Mouse (Mus musculus) C2C12 (cell line): Measurements from ENCODE around the gene Usp36. TPM values are rescaled to one million over a fixed set of nuclear protein-coding genes. Genes with fewer than 3 reads are reported as not detected.
A peak's percentile ranks its signal among the peaks of the same experiment; 100 is the strongest.

Experiments used
- H3K27me3 ChIP-seq: one replicate; pipeline ENCODE4 v1.6.1; 2011; ENCODE audit not compliant: control insufficient read depth, insufficient read depth, insufficient read length
- H3K36me3 ChIP-seq: one replicate; pipeline ENCODE4 v1.6.1; 2011; ENCODE audit not compliant: control insufficient read depth, insufficient read depth
- H3K4me3 ChIP-seq: one replicate; pipeline ENCODE4 v1.5.1; 2011; ENCODE audit warnings: mild to moderate bottlenecking, control low read depth; ENCODE audit not compliant: poor library complexity, insufficient read depth, severe bottlenecking
- H3K79me2 ChIP-seq: one replicate; pipeline ENCODE4 v1.6.1; 2011; ENCODE audit not compliant: control insufficient read depth, insufficient read depth
- H3K79me3 ChIP-seq: one replicate; pipeline ENCODE4 v1.6.1; 2011; ENCODE audit warnings: low read depth, control low read depth
- H3ac ChIP-seq: one replicate; pipeline ENCODE3; 2011; ENCODE audit warnings: low read depth; ENCODE audit not compliant: control insufficient read depth, insufficient read length
- CEBPB ChIP-seq: IDR thresholded peaks from one replicate; pipeline ENCODE4 v1.6.1; 2011; ENCODE audit warnings: low read depth, mild to moderate bottlenecking, control low read depth, moderate library complexity
- CTCF ChIP-seq: IDR thresholded peaks from one replicate; pipeline ENCODE4 v1.5.1; 2011; ENCODE audit not compliant: control insufficient read depth, insufficient read depth, insufficient read length
- FOSL1 ChIP-seq: IDR thresholded peaks from one replicate; pipeline ENCODE4 v1.8.0; 2011; ENCODE audit warnings: mild to moderate bottlenecking, low read length; ENCODE audit not compliant: poor library complexity, insufficient read depth, severe bottlenecking
- MAX ChIP-seq: IDR thresholded peaks from one replicate; pipeline ENCODE4 v1.6.1; 2011; ENCODE audit warnings: mild to moderate bottlenecking, control low read depth
- MYOD1 ChIP-seq: IDR thresholded peaks from one replicate; pipeline ENCODE4 v1.6.1; 2011; ENCODE audit warnings: low read depth; ENCODE audit not compliant: control insufficient read depth, insufficient read length
- MYOG ChIP-seq: IDR thresholded peaks from one replicate; pipeline ENCODE4 v1.6.1; 2011; ENCODE audit not compliant: control insufficient read depth, insufficient read length; ENCODE audit errors: extremely low read depth
- USF1 ChIP-seq: IDR thresholded peaks from one replicate; pipeline ENCODE4 v1.6.1; 2011; ENCODE audit warnings: low read depth, mild to moderate bottlenecking, control low read depth, moderate library complexity
- polyA plus RNA-seq: library from polyadenylated mRNA; unstranded; fragments of >200 nt; fragmentation: generic; extraction: Trizol; gene quantifications from one replicate; pipeline ENCODE4 v1.2.1, GENCODE M21; 2012; ENCODE audit warnings: missing spikeins

Gene Usp36
- polyA plus RNA-seq, 1 experiment: 14.8 TPM

- peaks cover 59% of the 10 kb centered on the region for H3K79me3 ChIP-seq
- TF ChIP-seq MYOG (no peak), MAX (no peak)
Measured at GRCm38 (mm10) chr11:118323974-118324373, 33.9 kb upstream of the Usp36 start.

GRCm38 (mm10) chr11:118322647-118323046 lies 32.6 kb upstream of the Usp36 start:
- Histone ChIP-seq H3K36me3 (peaks cover 67% of the 10 kb centered on the region), H3K79me2 (peaks cover 73% of the 10 kb centered on the region), H3K79me3 (peaks cover 56% of the 10 kb centered on the region), H3K27me3 (no peaks in the 10 kb centered on the region), H3K4me3 (no peak overlapping the region), H3ac (no peak overlapping the region)
- TF ChIP-seq MYOG (no peak), USF1 (no peak), CEBPB (no peak), MAX (no peak)

More at GRCm38 (mm10) chr11:118323974-118324373, 33.9 kb upstream of the Usp36 start:
- Histone ChIP-seq H3K4me3 (no peak overlapping the region), H3K79me2 (peaks cover 85% of the 10 kb centered on the region), H3ac (no peak overlapping the region), H3K27me3 (no peaks in the 10 kb centered on the region), H3K36me3 (peaks cover 54% of the 10 kb centered on the region)

DNA sequence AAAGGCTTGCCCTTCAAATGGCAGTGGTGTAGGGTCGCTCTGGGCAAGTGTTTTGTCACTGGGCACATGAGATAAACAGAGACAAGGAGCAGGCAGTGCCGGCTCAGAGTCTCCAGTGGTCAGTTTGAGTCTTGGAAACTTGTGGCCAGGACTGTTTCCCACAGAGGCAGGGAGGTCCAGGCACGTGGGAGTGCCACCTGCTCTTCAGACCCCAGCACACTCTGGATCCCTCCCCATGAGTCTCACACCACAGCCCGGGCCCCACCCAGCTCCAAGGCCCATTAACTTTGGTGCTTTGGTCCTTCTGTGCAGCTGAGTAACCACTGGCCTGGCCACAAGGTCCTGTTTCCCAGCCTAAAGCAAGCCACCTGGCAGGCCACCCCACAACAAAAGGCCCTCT lies 31.9 kb upstream of the Usp36 start:
- Histone ChIP-seq H3K4me3 (no peak overlapping the region), H3K79me3 (peaks cover 56% of the 10 kb centered on the region), H3K79me2 (peaks cover 73% of the 10 kb centered on the region), H3K36me3 (peaks cover 74% of the 10 kb centered on the region), H3ac (no peak overlapping the region), H3K27me3 (no peaks in the 10 kb centered on the region)
- no peak for TF ChIP-seq FOSL1
- peak; percentile 85 for TF ChIP-seq MYOD1
- no peak for TF ChIP-seq MAX
- peak; percentile 49 for TF ChIP-seq USF1

DNA sequence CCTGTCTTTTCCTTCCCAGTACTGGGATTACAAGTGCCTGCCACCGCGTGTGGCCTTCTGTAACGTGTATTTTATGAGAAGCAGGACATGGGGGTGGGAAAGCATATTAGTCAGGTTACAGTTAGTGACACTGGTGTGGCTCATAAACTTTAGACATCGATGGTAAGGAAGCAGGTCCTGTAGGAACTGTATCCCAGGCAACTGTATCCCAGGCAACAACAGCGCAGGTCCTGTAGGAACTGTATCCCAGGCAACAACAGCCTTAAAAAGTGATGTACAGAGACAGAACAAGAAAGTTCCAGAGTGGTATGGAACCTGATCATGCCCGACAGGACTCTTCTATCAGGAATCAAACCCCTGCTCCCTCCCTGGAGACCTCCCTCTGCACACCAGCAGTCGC lies 31.5 kb upstream of the Usp36 start:
- H3K4me3 ChIP-seq: no peak overlapping the region
- H3K36me3 ChIP-seq: peaks cover 77% of the 10 kb centered on the region
- H3K27me3 ChIP-seq: no peaks in the 10 kb centered on the region
- peaks cover 53% of the 10 kb centered on the region for H3K79me3 ChIP-seq
- no peak overlapping the region for H3ac ChIP-seq
- H3K79me2 ChIP-seq: peaks cover 68% of the 10 kb centered on the region
- TF ChIP-seq MYOD1 (no peak), CEBPB (no peak), USF1 (no peak), FOSL1 (no peak), CTCF (no peak), MAX (no peak), MYOG (no peak)

DNA sequence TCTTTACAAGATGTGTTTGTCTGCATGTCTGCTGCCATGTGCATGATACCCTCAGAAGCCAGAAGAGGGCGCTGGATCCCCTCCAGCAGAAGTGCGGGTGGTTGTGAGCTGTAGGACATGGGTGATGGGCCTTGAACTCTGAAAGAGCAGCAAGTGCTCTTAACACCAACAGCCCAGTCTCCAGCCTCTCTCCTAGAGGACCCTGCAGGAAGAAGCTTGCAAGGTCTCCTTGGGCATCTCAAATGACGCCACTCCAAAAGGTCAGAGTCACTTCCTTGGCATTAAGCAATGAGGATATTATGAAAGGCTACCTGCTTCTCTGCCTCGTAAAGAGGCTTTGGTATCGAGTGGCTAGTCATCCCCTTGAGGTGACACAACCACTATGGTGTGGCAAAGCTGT lies 28.6 kb upstream of the Usp36 start:
- no peak for TF ChIP-seq FOSL1
- TF ChIP-seq MAX: peak; percentile 26
- TF ChIP-seq CTCF: peak; percentile 35
- no peak for TF ChIP-seq MYOD1
- no peak for TF ChIP-seq MYOG
- TF ChIP-seq CEBPB: no peak
- Histone ChIP-seq H3K79me2 (peaks cover 40% of the 10 kb centered on the region), H3K36me3 (peaks cover 87% of the 10 kb centered on the region), H3K4me3 (no peak overlapping the region), H3K27me3 (no peaks in the 10 kb centered on the region), H3K79me3 (peaks cover 31% of the 10 kb centered on the region), H3ac (no peak overlapping the region)

GRCm38 (mm10) chr11:118317129-118317528 lies 27.1 kb upstream of the Usp36 start:
- no peaks in the 10 kb centered on the region for H3K27me3 ChIP-seq
- H3K79me2 ChIP-seq: peaks cover 24% of the 10 kb centered on the region
- no peak overlapping the region for H3K4me3 ChIP-seq
- H3K36me3 ChIP-seq: peaks cover 94% of the 10 kb centered on the region
- TF ChIP-seq CTCF: peak; percentile 71
- no peak for TF ChIP-seq MYOG
- H3ac ChIP-seq: no peak overlapping the region
- H3K79me3 ChIP-seq: peaks cover 16% of the 10 kb centered on the region
